Mouse (Mus musculus): ENCODE data around the gene Rragc.

Gene Rragc

GRCm38 (mm10) chr4:123952059-123952458 is 34.8 kb downstream of the Rragc start:
- DNase-seq (ENCODE audit: low spot score) = no peak

- DNase-seq (ENCODE audit: low spot score) = peak; percentile 10
Observed at GRCm38 (mm10) chr4:123956703-123957491, 39.7 kb downstream of the Rragc start.

- DNase-seq (ENCODE audit: low spot score) = no peak
Observed at GRCm38 (mm10) chr4:123957492-123957808, 40.2 kb downstream of the Rragc start.

- no peak for DNase-seq (ENCODE audit: low spot score)
Observed at GRCm38 (mm10) chr4:123957891-123958290, 40.6 kb downstream of the Rragc start.

GRCm38 (mm10) chr4:123960955-123961354 is 43.7 kb downstream of the Rragc start:
- no peak for DNase-seq (ENCODE audit: low spot score)

- no peak for DNase-seq (ENCODE audit: low spot score)
Observed at GRCm38 (mm10) chr4:123962721-123963120, 45.5 kb downstream of the Rragc start.

- DNase-seq (ENCODE audit: low spot score) = no peak
Observed at GRCm38 (mm10) chr4:123968663-123969321, 51.5 kb downstream of the Rragc start.

- DNase-seq (ENCODE audit: low spot score) = no peak
Observed at GRCm38 (mm10) chr4:123969458-123969857, 52.2 kb downstream of the Rragc start.

- peak; percentile 2 for DNase-seq (ENCODE audit: low spot score)
Observed at GRCm38 (mm10) chr4:123971059-123971458, 53.8 kb downstream of the Rragc start.

GRCm38 (mm10) chr4:123972423-123973049 is 55.3 kb downstream of the Rragc start:
- DNase-seq (ENCODE audit: low spot score) = no peak

- DNase-seq (ENCODE audit: low spot score) = no peak
Observed at GRCm38 (mm10) chr4:123982105-123982504, 64.9 kb downstream of the Rragc start.
